Mouse (Mus musculus): ENCODE measurements around the gene Cacna1b.

The Cacna1b gene

DNA sequence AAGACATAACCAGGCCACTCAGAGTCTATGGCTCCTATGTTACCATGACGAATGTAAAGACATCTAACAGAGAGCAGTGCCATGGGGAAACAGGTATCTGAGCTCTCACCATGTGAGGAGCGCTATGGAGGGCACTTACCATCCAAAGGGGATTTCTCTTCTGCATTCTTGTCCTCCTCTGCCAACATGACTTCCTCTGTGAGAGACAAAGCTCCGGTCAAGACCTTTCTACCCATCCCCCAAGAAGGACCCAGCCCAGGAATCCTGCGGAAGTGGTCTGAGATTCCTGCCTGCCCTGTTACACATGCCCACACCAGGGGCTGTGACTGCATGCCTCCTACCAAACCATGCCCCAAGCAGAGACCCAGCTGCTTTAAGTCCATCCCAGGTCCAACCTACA, 44.0 kb downstream of the Cacna1b start:
- no peak for DNase-seq

DNA sequence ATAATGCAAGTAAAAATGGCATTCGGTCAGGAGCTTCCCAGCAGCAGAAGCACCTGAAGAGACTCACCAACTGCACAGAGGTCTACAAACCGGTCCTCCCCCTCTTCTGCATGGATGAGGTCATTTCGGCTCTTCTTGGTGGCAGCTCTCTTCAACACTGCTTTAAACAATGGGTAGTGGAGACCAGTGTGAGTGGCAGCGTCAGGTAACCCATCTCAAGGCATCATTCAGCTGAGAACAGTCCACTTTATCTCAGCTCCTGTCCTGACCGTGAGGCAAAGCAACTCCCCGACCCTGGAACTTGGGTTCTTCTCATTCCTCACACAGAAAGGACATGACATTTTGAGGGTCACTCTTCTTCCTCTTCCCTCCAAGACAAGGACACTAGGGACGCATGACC, 45.0 kb downstream of the Cacna1b start:
- no peak for DNase-seq

DNA sequence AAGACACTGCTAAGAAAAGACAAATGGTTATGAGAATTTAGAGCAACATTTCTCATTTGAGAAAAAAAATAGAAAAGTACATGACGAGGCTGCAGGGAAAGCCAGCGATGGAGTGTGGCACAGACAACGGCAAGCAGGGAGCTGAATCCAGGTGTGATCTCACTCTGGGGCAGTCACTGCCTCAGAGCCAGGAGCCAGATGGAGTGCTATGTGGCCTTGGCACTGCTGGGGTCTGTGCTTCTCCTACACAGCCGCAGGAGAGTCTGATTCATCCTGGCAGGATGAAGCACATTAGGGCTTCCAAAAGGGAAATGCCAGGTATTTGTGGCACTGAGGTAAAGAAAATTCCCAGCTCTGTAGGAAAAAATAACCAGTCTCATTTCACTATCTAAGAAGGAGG, 45.5 kb downstream of the Cacna1b start:
- DNase-seq, result no peak

DNA sequence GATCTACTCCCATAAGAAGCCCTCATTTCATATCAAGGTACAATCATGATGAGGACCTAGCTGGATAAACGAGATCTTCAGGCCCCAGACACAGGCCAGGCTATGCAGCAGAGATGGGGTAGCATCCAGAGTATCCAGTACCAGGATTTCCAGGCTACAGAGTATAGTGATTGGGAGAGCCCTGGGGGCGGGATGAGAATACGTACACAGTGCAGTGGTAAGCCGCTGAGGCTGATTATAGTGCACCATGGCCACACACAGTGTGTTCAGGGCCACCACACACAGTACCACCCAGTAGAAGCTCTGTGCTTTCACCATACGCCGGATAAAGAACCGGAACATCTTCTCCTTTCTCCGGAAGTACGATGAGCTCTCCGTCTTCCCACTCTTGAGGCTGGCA, 57.0 kb downstream of the Cacna1b start:
- DNase-seq, result no peak

DNA sequence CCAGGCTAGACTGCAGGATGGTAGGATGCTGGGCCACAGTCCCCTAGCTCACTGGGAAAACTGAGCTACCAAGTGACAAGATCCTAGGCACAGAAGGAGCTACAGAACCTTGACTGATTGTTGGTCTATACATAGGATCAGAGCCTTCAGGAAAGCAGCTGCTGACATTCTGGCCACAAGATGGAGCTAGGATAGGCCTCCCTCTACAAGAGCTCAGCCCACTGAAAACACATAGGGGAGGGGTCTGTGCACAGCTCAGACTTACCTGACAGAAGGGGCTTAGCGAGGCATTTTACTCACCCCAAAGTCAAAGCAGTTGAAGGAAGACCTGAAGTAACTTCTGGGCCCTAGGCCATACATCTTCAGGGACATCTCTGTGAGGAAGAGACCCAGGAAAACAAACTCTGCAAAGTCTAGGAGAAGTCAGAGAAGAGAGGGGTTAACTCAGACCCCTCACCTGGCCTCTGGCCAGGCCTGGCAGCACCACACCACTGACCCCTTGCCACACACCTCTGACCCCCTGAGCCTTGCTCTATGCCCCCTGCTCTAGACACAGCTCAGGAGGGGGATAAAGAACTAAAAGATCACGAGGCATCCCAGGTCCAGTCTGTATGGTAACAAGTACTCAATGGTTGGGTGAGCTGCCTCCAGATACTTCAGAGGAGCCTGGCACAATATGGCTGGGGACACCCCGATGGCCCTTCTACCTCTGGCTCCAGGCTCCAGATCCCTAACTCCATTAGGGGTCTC, 60.6 kb downstream of the Cacna1b start:
- DNase-seq, result no peak

DNA sequence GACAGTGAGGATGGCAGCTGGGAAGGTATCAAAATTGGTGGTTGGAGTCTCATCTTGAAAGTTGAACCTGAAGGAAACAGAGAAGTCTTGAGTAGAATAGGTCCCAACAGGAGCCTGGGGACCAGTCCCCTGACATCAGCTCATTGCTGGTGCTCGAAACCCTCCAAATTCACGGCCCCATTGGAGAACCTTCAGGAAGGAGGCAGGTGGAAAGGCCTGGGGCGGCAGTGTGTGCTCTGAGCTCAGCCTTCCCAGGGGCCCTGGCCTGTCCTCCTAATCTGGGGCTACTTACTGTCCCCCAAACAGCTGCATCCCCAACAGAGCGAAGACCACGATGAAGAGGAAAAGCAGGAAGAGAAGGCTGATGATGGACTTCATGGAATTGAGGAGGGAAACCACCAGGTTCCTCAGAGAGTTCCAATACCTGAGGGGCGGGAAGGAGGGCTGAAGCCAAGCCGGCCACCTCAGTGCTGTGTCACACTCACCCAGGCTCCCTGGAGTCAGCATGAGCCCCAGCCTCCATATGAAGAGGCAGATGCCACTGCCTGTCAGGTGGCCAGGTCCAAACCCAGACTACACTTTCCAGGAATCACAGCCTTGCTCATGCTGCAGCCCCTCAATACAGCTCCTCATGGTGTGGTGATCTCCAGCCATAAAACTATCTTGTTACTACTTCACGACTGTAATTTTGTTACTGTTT, 65.5 kb downstream of the Cacna1b start:
- peak in 1 of 2 experiments; percentile 1 for DNase-seq

DNA sequence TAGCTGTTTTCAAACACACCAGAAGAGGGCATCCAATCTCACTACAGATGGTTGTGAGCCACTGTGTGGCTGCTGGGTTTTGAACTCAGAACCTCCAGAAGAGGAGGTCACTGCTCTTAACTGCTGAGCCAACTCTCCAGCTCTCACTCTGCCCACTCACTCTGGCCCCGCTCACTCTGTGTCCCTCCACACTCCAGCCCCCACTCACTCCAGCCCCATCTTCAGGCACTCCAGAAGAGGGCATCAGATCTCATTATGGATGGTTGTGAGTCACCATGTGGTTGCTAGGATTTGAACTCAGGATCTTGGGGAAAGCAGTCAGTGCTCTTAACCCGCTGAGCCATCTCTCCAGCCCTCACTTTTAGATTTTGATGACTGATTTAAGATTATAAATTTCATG, 70.6 kb downstream of the Cacna1b start:
- no peak for DNase-seq

DNA sequence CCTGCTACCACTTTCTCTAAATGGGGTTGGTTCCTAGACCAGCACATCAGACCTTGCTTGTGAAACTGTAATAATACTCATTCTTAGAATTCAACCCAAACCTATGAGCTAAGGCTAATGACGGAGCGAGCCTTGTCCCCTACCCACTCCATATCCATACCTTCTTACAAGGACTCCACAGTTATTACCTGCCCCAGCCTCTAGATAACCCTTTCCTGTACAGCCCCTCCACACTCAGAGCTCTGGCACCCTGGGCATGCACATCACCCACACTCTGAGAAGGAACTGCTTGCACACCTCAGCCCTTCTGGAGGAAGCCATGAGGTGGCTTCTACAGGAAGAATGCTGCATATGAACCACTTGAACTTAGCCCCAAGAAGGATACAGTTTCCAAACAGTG, 72.6 kb downstream of the Cacna1b start:
- DNase-seq, result no peak

DNA sequence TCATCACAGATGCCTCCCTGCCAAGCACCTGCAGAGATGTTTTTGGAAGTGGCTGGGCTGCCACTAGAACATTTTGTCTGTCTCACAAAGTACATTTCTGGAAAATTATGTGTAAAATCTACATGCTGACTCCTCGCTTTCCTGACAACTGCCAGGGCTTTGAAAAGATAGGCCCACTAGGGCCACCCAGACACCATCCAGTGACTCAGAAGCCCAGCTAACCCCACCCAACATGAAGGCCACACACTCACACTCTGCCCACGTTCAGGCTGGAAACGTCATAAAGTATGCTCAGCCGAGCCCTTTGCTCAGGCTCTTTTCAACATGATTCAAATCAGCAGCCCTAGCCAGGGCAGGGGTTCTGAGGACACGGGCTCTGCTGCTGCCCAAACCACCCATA, 77.6 kb downstream of the Cacna1b start:
- DNase-seq, result no peak

DNA sequence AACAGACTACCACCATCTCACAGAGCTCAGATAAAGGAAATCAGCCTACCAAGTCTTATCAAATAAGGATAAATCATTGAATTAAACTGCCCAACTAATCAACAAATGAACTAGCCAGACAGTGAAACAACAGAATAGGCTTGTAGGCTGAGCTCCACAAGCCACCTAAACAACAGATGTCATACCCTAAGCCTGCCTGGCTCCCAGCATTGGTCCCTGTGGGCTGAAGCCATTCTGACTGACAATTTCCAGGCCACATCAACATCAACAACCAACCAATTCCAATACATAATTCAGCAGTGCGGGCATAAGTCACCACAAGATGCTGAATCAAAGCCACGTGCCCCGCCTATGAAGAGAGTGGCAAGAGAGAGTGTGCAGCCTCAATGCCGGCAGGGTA, 78.2 kb downstream of the Cacna1b start:
- no peak for DNase-seq

DNA sequence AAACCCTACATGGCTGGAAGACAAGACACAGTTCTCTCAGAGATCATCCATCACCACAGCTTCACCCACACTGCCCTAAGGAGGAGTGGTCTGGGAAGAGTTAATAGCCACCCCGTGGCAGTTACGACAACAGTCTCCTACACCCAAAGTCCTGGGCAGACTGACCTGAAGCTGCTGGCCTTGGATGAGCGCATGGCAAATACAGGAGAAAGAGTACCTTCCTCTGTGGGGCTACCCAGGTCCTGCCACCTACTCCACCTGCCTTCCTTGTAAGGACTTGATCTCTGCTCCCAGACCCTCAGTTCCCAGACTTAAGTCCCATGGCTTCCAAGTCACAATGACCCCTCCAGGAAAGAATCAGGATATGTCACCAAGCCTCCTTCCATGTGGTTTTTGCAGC, 79.7 kb downstream of the Cacna1b start:
- DNase-seq, result no peak

DNA sequence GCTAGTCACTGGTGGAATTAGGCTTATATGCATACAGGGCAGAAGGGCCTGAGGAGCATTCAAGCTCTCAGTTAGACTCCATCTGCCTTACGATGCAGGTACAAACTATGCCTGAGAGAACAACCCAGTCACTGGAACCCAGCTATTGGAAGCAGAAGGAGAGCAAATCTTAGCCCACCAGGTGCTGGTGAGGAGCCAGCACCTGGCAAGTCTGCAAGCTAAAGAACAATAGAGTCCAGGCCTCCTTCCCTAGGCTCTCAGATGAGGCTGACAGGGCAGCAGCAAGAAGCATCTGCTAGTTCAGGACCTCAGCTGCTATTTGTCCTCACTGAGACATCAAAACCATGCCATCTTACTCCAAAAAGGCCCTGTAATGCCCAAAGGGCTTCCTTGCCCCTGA, 82.2 kb downstream of the Cacna1b start:
- DNase-seq, result no peak

DNA sequence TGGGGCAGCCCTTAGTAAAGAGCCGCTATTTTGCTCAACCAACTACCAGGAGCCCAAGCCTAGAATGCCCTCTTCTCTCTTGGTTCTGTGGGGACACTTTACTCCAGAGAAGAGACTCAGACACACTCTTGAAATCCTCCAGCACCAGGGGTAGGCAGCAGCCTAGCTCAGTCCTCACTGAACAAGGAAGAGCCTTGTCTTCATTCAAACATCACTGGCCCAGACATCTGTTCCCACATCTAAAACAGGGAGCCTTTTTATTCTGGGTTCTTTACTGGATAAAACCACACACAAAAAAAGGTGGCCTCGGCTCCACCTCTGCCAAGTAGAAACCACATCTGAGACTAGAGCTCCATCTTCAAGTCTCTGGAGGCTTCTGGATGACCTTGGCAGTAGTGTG, 82.8 kb downstream of the Cacna1b start:
- DNase-seq, result no peak

DNA sequence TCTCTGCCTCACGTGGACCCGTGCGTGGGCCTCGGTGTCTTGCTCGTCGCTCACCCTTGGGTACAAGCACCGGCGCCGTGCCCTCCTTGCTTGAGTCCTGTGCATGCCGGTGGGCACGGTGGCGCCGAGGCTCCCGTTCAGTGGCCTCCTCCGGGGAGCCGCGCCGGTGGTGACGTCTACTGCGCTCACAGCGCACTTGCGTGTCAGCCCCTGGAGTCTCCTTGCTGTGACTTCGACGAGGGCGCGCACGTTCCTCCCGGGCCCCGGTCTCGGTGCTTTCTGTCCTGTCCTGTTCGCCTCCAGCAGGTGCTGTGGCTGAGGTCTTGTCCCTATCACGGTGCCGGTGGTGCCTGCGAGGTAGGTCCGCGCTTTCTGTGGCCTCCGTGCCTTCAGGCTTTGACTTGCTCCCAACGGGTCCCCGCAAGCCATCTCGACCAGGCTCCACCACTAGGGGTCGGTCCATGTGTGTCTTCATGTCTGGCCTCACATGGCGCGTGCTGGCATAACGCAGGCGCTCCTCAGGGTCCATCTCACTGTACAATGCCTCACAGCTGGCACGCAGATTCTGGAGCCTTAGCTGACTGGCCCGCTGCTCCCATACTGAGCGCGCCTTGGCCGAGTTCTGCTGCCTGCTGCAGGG, 83.8 kb downstream of the Cacna1b start:
- DNase-seq, result peak; percentile 28 to 29

DNA sequence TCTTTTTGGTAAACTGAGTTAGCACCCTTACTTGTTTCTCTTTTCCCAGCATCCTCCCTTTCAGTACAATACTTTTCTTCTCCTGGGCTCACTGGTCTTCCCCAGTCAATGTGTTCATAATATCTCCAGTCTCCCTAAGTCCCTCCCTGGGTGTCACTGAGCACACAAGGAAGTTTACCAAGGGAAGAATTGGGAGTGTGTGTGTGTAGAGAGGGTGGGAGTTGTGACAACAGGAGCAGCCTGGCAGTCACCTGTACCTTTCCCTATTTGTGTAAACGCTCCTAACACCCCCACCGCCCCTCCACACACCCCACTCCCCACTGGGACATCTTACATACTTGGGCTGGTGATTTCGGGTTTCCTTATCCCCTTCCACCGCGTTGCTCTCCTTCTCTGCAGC, 84.4 kb downstream of the Cacna1b start:
- DNase-seq, result no peak

DNA sequence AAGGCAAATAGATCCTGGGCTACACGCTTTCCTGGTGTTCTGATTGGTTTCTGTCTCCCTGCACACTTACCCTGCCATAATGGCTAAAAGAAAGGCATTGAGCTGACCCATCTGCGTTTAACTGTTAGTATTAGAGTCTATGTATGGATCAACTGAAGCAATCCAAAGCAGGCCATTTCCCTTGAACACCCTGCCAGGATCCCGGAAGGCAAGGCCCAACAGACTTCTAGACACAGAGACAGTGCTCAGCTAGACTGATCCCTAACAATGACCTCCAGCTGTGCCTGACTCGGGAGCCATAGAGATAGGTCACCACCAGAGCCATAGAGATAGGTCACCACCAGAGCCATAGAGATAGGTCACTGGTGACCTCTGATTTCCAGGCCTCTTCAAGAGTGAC, 84.8 kb downstream of the Cacna1b start:
- DNase-seq, result no peak

DNA sequence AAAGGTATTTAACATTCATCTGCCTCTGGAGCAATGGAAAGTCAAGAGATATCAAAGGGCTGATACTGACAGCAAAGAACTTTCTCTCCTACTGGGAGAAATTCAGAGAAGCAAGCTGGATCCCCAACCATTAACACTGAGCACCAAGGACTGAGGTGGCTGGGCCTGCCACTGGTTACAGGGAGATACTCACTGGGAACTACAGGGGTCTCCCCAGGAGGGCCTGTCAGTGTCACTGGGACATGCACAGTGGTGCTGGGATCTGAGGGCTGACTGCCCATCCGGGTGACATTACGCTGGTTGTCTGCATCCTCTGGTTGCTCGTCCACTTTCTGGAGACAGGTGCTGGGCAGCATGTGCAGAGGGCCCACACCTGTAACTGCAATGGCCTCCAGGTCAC, 85.3 kb downstream of the Cacna1b start:
- DNase-seq, result no peak

DNA sequence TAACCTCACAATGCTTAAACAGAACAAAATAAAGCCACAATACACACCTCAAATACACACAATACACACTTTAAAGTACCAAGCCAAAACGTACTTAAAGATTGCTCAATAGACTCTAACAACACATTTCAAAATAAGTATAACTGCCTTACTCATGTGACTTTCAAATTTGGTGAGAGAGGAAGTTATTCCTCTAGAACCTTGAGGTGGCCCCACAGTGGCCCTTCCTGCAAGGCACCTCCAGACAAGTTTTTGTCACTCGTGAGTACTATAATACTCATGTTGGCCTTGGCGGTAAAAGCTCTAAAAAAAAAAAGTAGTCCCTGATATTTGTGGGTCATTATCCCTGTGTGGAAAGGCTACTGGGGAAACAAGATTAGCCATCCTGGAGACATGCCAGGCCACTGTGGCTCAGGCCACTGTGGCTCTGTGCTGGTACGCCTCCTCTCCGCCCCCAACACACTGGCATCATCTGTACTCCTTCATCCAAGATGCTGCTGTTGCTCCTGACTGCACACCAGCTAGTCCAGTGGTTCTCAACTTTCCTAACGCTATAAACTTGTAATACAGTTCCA, 88.4 kb downstream of the Cacna1b start:
- DNase-seq, result no peak

DNA sequence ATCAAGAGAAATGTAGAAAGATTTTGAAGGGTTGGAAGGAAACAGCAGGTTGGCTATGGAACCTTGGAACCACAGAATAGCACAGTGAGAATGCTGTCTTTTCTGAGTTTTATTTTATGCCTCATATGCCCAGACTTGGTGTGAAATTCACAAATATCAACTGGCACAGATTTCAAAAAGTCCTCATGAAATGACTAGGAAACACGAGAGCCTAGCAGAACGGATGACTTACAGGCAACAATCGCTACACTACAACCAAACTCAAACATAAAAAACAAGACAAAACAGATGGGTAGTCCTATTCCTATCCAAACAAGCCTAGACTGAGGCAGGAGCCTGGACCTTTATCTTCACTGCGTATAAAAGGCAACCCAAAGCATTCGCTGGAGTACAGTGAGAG, 94.4 kb downstream of the Cacna1b start:
- DNase-seq, result no peak

DNA sequence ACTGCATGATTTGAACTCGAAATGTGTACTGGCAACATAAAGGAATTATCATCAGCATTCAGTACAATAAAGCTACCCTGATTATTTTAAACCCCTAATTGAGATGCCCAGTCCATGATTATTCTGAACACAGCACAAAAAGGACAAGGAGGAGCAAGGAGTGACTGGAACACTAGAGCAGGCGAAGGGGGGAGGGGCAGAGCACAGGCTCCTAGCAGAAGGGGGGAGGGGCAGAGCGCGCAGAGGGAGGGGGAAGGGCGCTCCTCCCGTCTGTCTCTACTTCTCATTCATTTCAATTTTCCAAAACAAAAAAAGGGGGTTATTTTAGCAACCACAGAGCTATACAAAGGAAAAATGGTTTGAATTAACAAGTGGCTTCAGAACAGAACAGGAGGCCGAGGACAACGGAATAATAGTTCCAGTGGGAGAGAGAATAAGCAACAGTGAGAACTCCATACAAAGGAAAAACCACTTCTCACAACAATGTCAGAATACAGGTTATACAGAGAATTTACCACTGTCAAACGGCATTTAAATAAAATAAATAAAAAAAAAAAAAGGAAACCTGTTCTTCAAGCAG, 98.2 kb downstream of the Cacna1b start:
- DNase-seq, result no peak

DNA sequence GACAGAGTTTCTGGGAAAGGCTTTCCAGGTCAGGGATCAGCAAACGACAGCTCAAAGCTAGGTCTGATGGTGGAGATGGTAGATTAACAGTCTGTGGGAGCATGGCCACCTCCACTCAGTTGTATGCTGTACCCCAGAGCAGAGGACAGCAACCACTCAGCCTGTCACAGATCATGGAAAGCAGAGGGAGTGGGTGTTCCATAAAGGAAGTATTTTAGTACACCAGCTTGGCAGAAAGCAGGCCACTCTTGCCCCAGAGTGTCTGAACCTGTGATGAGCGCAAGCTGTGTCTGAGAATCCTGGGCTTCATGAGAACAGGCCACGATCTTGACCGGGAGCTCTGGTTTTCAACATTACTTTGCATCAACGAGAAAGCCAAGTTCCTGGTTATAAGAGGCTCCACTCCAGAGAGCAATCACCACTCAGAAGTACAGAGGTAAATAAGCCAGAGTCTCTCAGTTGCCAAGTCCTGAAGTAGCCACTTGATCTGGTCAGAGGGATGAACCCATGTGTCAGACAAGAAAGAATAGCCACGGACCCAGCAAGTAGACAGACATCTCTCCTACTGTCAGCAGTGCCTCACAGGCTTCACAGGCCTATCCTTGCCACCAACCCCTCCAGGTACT, 103.7 kb downstream of the Cacna1b start:
- no peak for DNase-seq

DNA sequence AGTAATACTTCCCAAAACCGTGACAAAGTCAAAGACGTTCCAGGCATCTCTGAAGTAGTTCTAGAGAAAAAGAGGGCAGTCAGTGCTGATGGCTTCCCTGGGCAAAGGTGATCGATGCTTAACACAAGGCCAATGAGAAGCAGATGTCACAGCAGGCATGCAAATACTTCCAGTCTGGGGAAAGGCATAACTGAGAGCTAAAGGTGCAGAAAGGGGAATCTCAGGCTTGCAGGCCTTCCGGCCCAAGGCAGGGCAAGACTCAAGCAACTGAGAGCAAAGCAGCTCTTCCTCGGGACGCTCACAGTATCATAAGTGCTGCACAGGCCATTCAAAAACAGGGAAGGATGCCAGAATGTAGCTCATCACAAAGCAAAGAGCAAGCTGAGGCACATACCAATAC, 114.4 kb downstream of the Cacna1b start:
- DNase-seq, result no peak

Data from thymus, adult 18-20 months (tissue).